Mouse (Mus musculus): ENCODE measurements at regions not wholly inside any gene's neighbourhood (a gene's known extent, or its start where the extent isn't known, plus 50 kb on each side); places are given as distances from the start of the nearest gene placed in this dataset.

GRCm38 (mm10) chr16:18723874-18724273 is 52.8 kb upstream of the Cldn5 start:
- DNase-seq: no peak
- 6% methylated on average over 3 of the region's 3 CpGs for WGBS
- Histone ChIP-seq H3K4me1 (ENCODE audit: control insufficient read depth, insufficient read depth, low read length) (no peaks in the 10 kb centered on the region; the same call in 1 of the 2 replicates), H3K27ac (ENCODE audit: insufficient read depth, low read length) (no peak overlapping the region), H3K4me3 (replicated peaks; ENCODE audit: insufficient read depth, low read depth, low read length) (no peak overlapping the region), H3K27me3 (ENCODE audit: control insufficient read depth, insufficient read depth, low read length) (no peaks in the 10 kb centered on the region)
- TF ChIP-seq POLR2A (IDR thresholded peaks at IDR 0.05; ENCODE audit: borderline replicate concordance, insufficient read depth, low read length): no peak
- TF ChIP-seq CTCF (IDR thresholded peaks at IDR 0.05; ENCODE audit: borderline replicate concordance, insufficient read depth, low read depth, low read length): 0 out of 2 replicates have a peak, but pooled peaks have one; percentile 3

GRCm38 (mm10) chr16:18724706-18725105 is 51.9 kb upstream of the Cldn5 start:
- no peaks in the 10 kb centered on the region; the same call in 1 of the 2 replicates for H3K4me1 ChIP-seq (ENCODE audit: control insufficient read depth, insufficient read depth, low read length)
- no peak for DNase-seq
- no peak for TF ChIP-seq POLR2A (IDR thresholded peaks at IDR 0.05; ENCODE audit: borderline replicate concordance, insufficient read depth, low read length)
- no peak for TF ChIP-seq CTCF (IDR thresholded peaks at IDR 0.05; ENCODE audit: borderline replicate concordance, insufficient read depth, low read depth, low read length)
- no peak overlapping the region for H3K27ac ChIP-seq (ENCODE audit: insufficient read depth, low read length)
- 37% methylated on average over 6 of the region's 6 CpGs for WGBS
- no peak overlapping the region for H3K4me3 ChIP-seq (replicated peaks; ENCODE audit: insufficient read depth, low read depth, low read length)
- no peaks in the 10 kb centered on the region for H3K27me3 ChIP-seq (ENCODE audit: control insufficient read depth, insufficient read depth, low read length)

Measured in cerebellum, adult 2 months (tissue).